ENCODE assay signal across 7 mouse cellular contexts in the genomic region with DNA sequence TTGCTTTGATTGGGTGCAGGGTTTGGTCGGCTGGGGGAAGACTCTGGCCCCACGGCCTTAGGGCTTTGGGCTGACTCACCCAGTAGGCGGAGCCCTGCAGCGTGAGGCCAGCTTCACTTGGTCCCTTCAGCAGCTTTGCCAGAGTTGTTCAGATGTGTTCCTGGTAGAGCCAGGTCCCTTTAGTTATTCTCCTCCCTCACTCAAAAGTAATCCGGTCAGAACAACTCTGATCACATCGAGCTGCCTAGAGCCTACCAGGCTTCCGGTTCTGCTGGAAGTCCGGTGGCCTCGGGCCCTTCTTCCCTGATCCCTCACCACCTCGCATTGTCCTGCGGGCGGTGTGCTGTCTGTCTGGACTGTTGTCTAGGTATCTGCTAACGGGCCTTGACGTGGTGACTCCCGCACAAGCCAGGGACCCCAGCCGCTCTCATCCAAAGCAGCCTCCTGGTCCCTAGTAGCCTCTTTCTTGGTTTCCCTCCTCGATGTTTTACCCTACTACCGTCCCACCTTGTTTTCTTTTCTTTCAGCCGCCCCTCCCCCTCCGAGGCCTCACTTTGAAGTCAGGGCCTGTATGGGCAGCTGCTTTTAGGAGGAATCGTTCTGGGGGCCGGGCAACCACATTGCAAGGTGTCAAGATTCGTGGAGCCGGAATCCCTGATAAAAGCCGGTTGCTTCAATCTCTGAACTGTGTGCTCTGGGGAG. TPM values are rescaled to one million over a fixed set of nuclear protein-coding genes. Genes with fewer than 3 reads are reported as not detected.
DNase-seq lines count a peak whose midpoint lies in the region; ATAC-seq lines count a peak whose summit lies in the region.

No protein-coding gene starts in this region.

- H3K4me1 ChIP-seq in hindbrain, embryonic 15.5 days (replicated peaks) = peaks cover 32% of the 10 kb centered on the region
- H3K4me1 ChIP-seq in midbrain, embryonic 14.5 days (ENCODE audit: control insufficient read depth, insufficient read depth, low read length) = peaks cover 18% of the 10 kb centered on the region

- no peaks in the 10 kb centered on the region for H3K36me3 ChIP-seq in hindbrain, embryonic 15.5 days
- no peaks in the 10 kb centered on the region for H3K36me3 ChIP-seq in midbrain, embryonic 14.5 days (ENCODE audit: control insufficient read depth, insufficient read depth, low read length)

- WGBS in hindbrain, embryonic 15.5 days = 4% methylated on average over 25 of the region's 25 CpGs
- WGBS in midbrain, embryonic 14.5 days = 2% methylated on average over 25 of the region's 25 CpGs

- H3K4me2 ChIP-seq in hindbrain, embryonic 15.5 days = peak overlapping the region; percentile 47
- peak overlapping the region; percentile 45 for H3K4me2 ChIP-seq in midbrain, embryonic 14.5 days (ENCODE audit: low read length)

- peak overlapping the region; percentile 60 for H3K27ac ChIP-seq in hindbrain, embryonic 15.5 days (replicated peaks)
- H3K27ac ChIP-seq in midbrain, embryonic 14.5 days (replicated peaks; ENCODE audit: low read depth, low read length) = 0 out of 2 replicates have a peak overlapping the region, but pooled peaks have one; percentile 10

- no peak overlapping the region; the same call in 1 of the 2 replicates for H3K9ac ChIP-seq in hindbrain, embryonic 15.5 days
- H3K9ac ChIP-seq in midbrain, embryonic 14.5 days (replicated peaks; ENCODE audit: low read length) = no peak overlapping the region

- peak; percentile 35; the same call in 1 of the 2 replicates for ATAC-seq in hindbrain, embryonic 15.5 days (ENCODE audit: low FRiP score, low read depth)
- no peak for ATAC-seq in midbrain, embryonic 14.5 days (ENCODE audit: low FRiP score, low TSS enrichment)

- H3K27me3 ChIP-seq in hindbrain, embryonic 15.5 days = peaks cover 63% of the 10 kb centered on the region
- H3K27me3 ChIP-seq in midbrain, embryonic 14.5 days (ENCODE audit: control insufficient read depth, insufficient read depth, low read length) = peaks cover 22% of the 10 kb centered on the region

- H3K4me3 ChIP-seq in hindbrain, embryonic 15.5 days = peak overlapping the region; percentile 18
- peak overlapping the region; percentile 1; the same call in 1 of the 2 replicates for H3K4me3 ChIP-seq in midbrain, embryonic 14.5 days (replicated peaks; ENCODE audit: low read depth, low read length)

- DNase-seq in Muller cell, postnatal 12 days (ENCODE audit: inconsistent ontology term) = peak; percentile 82
- peak; percentile 83 to 90 for DNase-seq in adrenal gland, postnatal 36 days
- DNase-seq in gastrocnemius, adult 18-20 months (ENCODE audit: low spot score) = peak; percentile 59
- peak; percentile 60 for DNase-seq in liver
- peak; percentile 67 for DNase-seq in midbrain, embryonic 14.5 days
- DNase-seq in c-Kit-positive CD71-positive TER-119-positive erythroid progenitor cells, embryonic 14.5 days (ENCODE audit: low spot score) = no peak

- H3K9me3 ChIP-seq in hindbrain, embryonic 15.5 days = no peaks in the 10 kb centered on the region
- no peaks in the 10 kb centered on the region for H3K9me3 ChIP-seq in midbrain, embryonic 14.5 days (ENCODE audit: control insufficient read depth, low read length)

RNA-seq across cellular contexts. Expression of a gene that starts 4.5 kb away (rescaled TPM):
- total RNA-seq in adrenal gland, postnatal 36 days (2021) = 100 to 1,000 TPM; 178 to 230 TPM
- total RNA-seq in gastrocnemius, adult 18-20 months (2021) = 100 to 1,000 TPM in 1 of 2 experiments, 10 to 100 TPM in 1; 94.8 to 115 TPM
- 21.3 and 22.7 TPM in 2 replicates for polyA plus RNA-seq in hindbrain, embryonic 15.5 days (2015; fragmentation: Nextera tagmentation; extraction: Ambion mirVana)
- 19.2 and 19.3 TPM in 2 replicates for polyA plus RNA-seq in midbrain, embryonic 14.5 days (2014; fragmentation: Nextera tagmentation; extraction: Ambion mirVana)

RNA-seq across cellular contexts. Expression of a gene that starts 40.1 kb away (rescaled TPM):
- not detected for total RNA-seq in adrenal gland, postnatal 36 days (2021)
- total RNA-seq in gastrocnemius, adult 18-20 months (2021) = not detected
- 0.05 TPM in 1 of 2 replicates, not detected in the other for polyA plus RNA-seq in hindbrain, embryonic 15.5 days (2015; fragmentation: Nextera tagmentation; extraction: Ambion mirVana)
- not detected in 2 replicates for polyA plus RNA-seq in midbrain, embryonic 14.5 days (2014; fragmentation: Nextera tagmentation; extraction: Ambion mirVana)
